29 mouse cellular contexts compared by ENCODE assay signal in the genomic region with DNA sequence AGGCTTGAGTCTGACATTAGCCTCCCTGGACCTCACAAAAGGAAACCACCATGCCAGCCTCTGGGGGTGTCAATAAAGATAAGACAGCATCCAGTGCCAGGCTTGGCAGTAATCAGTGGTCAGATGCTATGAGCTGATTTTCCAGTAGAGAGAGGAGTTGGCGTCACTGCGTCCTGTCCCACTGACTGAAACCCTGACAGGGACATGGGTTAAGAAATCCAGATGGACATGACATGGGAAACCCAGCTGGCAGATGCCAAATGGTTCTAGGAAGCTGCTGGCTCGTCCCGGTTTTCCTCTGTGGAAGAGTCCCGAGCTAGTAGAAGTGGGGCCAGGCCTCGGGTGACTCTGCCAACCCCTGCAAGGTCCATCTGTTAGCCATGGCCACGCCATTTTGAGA. TPM values are rescaled to one million over a fixed set of nuclear protein-coding genes. Genes with fewer than 3 reads are reported as not detected.
"Had no signal": no experiment of that assay in that cellular context is flagged by ENCODE, and none has a peak within 500 bp of the region (broad histone marks: within the 10 kb centered on the region; RNA-seq: fewer than 3 reads in every experiment).

No protein-coding gene starts in this region.

- ATAC-seq: liver, embryonic 12.5 days; midbrain, embryonic 13.5 days; midbrain, embryonic 16.5 days had no signal

- H3K9ac ChIP-seq: kidney, embryonic 15.5 days; limb, embryonic 13.5 days; liver, embryonic 12.5 days; liver, embryonic 15.5 days; lung, embryonic 15.5 days; midbrain, embryonic 13.5 days had no signal

- H3K9me3 ChIP-seq: kidney, embryonic 15.5 days; limb, embryonic 10.5 days; limb, embryonic 13.5 days; liver, embryonic 12.5 days; liver, embryonic 15.5 days; lung, embryonic 15.5 days; midbrain, embryonic 10.5 days; midbrain, embryonic 13.5 days had no signal

- H3K27ac ChIP-seq: kidney, embryonic 15.5 days; left cerebral cortex, adult 2 months; limb, embryonic 10.5 days; limb, embryonic 13.5 days; liver, embryonic 12.5 days; liver, embryonic 15.5 days; lung, embryonic 15.5 days; midbrain, embryonic 10.5 days; midbrain, embryonic 13.5 days had no signal

- H3K36me3 ChIP-seq: kidney, embryonic 15.5 days; limb, embryonic 10.5 days; limb, embryonic 13.5 days; liver, embryonic 12.5 days; liver, embryonic 15.5 days; lung, embryonic 15.5 days; midbrain, embryonic 10.5 days; midbrain, embryonic 13.5 days had no signal

- H3K4me2 ChIP-seq: kidney, embryonic 15.5 days; limb, embryonic 13.5 days; liver, embryonic 12.5 days; liver, embryonic 15.5 days; lung, embryonic 15.5 days; midbrain, embryonic 13.5 days had no signal

- DNase-seq: kidney, adult 8-10 months; kidney, postnatal 10 days; kidney, postnatal 36 days; layer of hippocampus, postnatal 36 days; liver; lung, adult 18-20 months; lung, postnatal 10 days; lung, postnatal 36 days; right cerebral cortex, adult 18-20 months; right cerebral cortex, postnatal 14 days; right cerebral cortex, postnatal 4 days; thymus, postnatal 25 days had no signal

- H3K4me3 ChIP-seq: kidney, embryonic 15.5 days; left cerebral cortex, adult 2 months; limb, embryonic 10.5 days; limb, embryonic 13.5 days; liver, embryonic 12.5 days; liver, embryonic 15.5 days; lung, embryonic 15.5 days; midbrain, embryonic 10.5 days; midbrain, embryonic 13.5 days; myocyte had no signal

RNA-seq across cellular contexts. Expression of a gene that starts 0.9 kb away (rescaled TPM):
- total RNA-seq: layer of hippocampus, adult 8-10 months; layer of hippocampus, postnatal 10 days; layer of hippocampus, postnatal 36 days; left cerebral cortex, adult 2 months; left cerebral cortex, postnatal 14 days had no signal
- polyA plus RNA-seq: kidney, embryonic 15.5 days; limb, embryonic 10.5 days; liver, embryonic 12.5 days; liver, embryonic 15.5 days; midbrain, embryonic 10.5 days; midbrain, embryonic 13.5 days; midbrain, embryonic 16.5 days; myocyte; neural tube, embryonic 11.5 days; neural tube, embryonic 14.5 days; stomach, embryonic 14.5 days had no signal

RNA-seq across cellular contexts. Expression of a gene that starts 15.2 kb away (rescaled TPM):
- total RNA-seq: layer of hippocampus, adult 8-10 months; layer of hippocampus, postnatal 10 days; layer of hippocampus, postnatal 36 days; left cerebral cortex, adult 2 months; left cerebral cortex, postnatal 14 days had no signal
